Mouse (Mus musculus): ENCODE data around the gene Gsg1l.

DNA sequence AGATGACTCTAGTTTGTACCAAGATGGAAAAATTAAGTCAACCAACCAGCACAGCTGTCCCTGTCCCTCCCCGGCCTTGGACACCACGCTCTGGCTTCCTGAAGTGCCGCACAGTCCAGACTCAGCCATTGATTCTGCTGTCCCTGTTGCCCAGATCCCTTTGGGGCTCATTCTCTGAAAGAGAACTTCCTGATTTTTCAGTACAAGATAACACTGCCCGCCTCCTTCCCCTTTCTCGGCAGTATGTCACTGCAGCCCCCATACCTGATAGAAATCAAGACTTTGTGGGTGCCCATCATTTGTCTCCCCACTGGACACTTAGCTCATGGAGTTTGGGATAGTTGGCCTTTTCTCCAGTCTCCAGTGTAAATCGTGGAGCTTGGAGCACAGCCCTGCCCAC, 37.1 kb downstream of the Gsg1l start:
- TF ChIP-seq CTCF (IDR thresholded peaks at IDR 0.05; ENCODE audit: control insufficient read depth, insufficient read depth, low read length), result no peak
- no peak for TF ChIP-seq POLR2A (IDR thresholded peaks at IDR 0.05; ENCODE audit: borderline replicate concordance, control insufficient read depth, low read depth, low read length)
